Mouse (Mus musculus) C2C12 (cell line): ENCODE results near the gene Zfp790.

ENCODE experiments used
- CTCF ChIP-seq: IDR thresholded peaks from one replicate; pipeline ENCODE4 v1.5.1; 2011; ENCODE audit not compliant: control insufficient read depth, insufficient read depth, insufficient read length
- MAX ChIP-seq: IDR thresholded peaks from one replicate; pipeline ENCODE4 v1.6.1; 2011; ENCODE audit warnings: mild to moderate bottlenecking, control low read depth
- USF1 ChIP-seq: IDR thresholded peaks from one replicate; pipeline ENCODE4 v1.6.1; 2011; ENCODE audit warnings: low read depth, mild to moderate bottlenecking, control low read depth, moderate library complexity

DNA sequence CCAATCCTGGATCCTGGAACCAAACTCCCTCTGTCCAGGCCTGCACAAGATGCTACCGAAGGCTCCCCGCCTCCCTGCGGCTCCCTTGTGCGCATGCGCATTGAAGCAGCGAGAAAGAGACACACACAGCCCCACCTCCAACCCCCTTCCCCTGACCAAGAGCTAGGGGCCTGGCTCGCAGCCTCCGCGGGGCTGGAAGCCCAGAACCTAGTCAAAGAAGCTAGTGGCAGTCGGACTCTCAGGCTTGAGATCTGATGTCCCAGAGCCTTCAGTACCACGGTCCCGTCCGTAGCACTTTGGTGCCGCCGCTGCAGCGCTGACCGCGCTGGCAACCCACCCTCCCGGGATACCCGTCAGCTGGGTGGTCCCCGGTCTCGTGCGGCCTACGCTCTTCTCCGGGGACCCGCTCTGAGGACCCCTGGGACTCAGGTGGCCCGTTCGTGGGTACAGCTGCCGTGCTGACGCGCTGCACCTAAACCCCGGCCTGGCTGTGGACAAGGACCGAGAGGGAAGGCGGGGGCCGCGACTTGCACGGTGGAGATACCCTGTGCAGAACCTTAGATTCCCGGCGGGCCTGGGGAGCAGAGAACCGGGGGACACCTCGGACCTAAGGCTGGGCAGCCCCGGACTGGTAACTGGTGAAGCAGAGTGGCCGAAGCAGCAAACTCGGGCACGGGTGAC, 31.9 kb upstream of the Zfp790 start, which contains the start of gene Zfp30:
- TF ChIP-seq MAX (no peak), USF1 (no peak), CTCF (no peak)
